Mouse (Mus musculus) lung, embryonic 16.5 days (tissue): ENCODE data around the gene Kpna4. TPM values are rescaled to one million over a fixed set of nuclear protein-coding genes. Genes with fewer than 3 reads are reported as not detected.
A peak's percentile ranks its signal among the peaks of the same experiment; 100 is the strongest.

Experiments used
- ATAC-seq: fragments of 200-750 bp; cut with Nextera tagmentation; 2 replicates; pipeline ENCODE4 v1.8.0; 2017; ENCODE audit warnings: low read depth, mild to moderate bottlenecking, moderate library complexity
- H3K27ac ChIP-seq: fragments of 300-500 bp; sonication (generic); 2 replicates; pipeline ENCODE4 v1.5.1; 2014; ENCODE audit warnings: mild to moderate bottlenecking, control low read depth, low read length
- H3K27me3 ChIP-seq: fragments of 300-500 bp; sonication (generic); 2 replicates; pipeline ENCODE4 v1.6.1; 2014; ENCODE audit warnings: low read depth, low read length, mixed read lengths; ENCODE audit not compliant: control insufficient read depth, insufficient read depth
- H3K36me3 ChIP-seq: fragments of 300-500 bp; sonication (generic); 2 replicates; pipeline ENCODE4 v1.6.1; 2014; ENCODE audit warnings: low read length; ENCODE audit not compliant: control insufficient read depth, insufficient read depth
- H3K4me1 ChIP-seq: fragments of 300-500 bp; sonication (generic); replicated peaks from 2 replicates; pipeline ENCODE4 v1.6.1; 2014; ENCODE audit warnings: low read length, mixed read lengths; ENCODE audit not compliant: control insufficient read depth, insufficient read depth
- H3K4me2 ChIP-seq: fragments of 300-500 bp; sonication (generic); 2 replicates; pipeline ENCODE4 v1.6.1; 2014; ENCODE audit warnings: low read depth, low read length, control low read depth
- H3K4me3 ChIP-seq: fragments of 300-500 bp; sonication (generic); 2 replicates; pipeline ENCODE4 v1.5.1; 2014; ENCODE audit warnings: mild to moderate bottlenecking, low read length, control low read depth
- H3K9ac ChIP-seq: fragments of 300-500 bp; sonication (generic); 2 replicates; pipeline ENCODE4 v1.6.1; 2014; ENCODE audit warnings: low read length, control low read depth
- H3K9me3 ChIP-seq: fragments of 300-500 bp; sonication (generic); 2 replicates; pipeline ENCODE4 v1.6.1; 2016; ENCODE audit warnings: low read length; ENCODE audit not compliant: control insufficient read depth
- WGBS: fragments of 180-500 bp; shearing (Covaris S2); extraction: QIAGEN DNeasy Blood & Tissue Kit; methylation state at CpG from one replicate; pipeline ENCODE4 v1.1.7; 2014; 5-methylcytosine and 5-hydroxymethylcytosine counted together
- polyA plus RNA-seq: library from polyadenylated mRNA; unstranded; fragments of >200 nt; fragmentation: Nextera tagmentation; extraction: Ambion mirVana; gene quantifications from 2 replicates; pipeline ENCODE4 v1.2.1, GENCODE M21; 2015

The Kpna4 gene
- polyA plus RNA-seq, 1 experiment from 2014 or later = 26.1 TPM

- no peaks in the 10 kb centered on the region for H3K9me3 ChIP-seq
- H3K27me3 ChIP-seq = no peaks in the 10 kb centered on the region
- peak overlapping the region; percentile 92 for H3K9ac ChIP-seq
- WGBS = under 1% methylated on average over 35 of the region's 35 CpGs
- no peak for ATAC-seq
- H3K4me3 ChIP-seq = peak overlapping the region; percentile 93
- no peaks in the 10 kb centered on the region for H3K36me3 ChIP-seq
- peak overlapping the region; percentile 90 for H3K27ac ChIP-seq
- H3K4me1 ChIP-seq = peaks cover 7% of the 10 kb centered on the region
- H3K4me2 ChIP-seq = peak overlapping the region; percentile 70
These were observed 913 bp downstream of the Kpna4 start for GRCm38 (mm10) chr3:69125891-69126508.

- no peaks in the 10 kb centered on the region for H3K27me3 ChIP-seq
- H3K9me3 ChIP-seq = no peaks in the 10 kb centered on the region
- peaks cover 7% of the 10 kb centered on the region for H3K4me1 ChIP-seq
- H3K9ac ChIP-seq = peak overlapping the region; percentile 92
- peak overlapping the region; percentile 93 for H3K4me3 ChIP-seq
- no peak overlapping the region for H3K27ac ChIP-seq
- H3K36me3 ChIP-seq = no peaks in the 10 kb centered on the region
- no peak for ATAC-seq
- 6% methylated on average over 4 of the region's 4 CpGs for WGBS
- peak overlapping the region; percentile 70 for H3K4me2 ChIP-seq
These were observed 1.5 kb downstream of the Kpna4 start for GRCm38 (mm10) chr3:69125461-69125860.

- WGBS = 51% methylated on average over 3 of the region's 3 CpGs
- Histone ChIP-seq H3K27ac (no peak overlapping the region), H3K9me3 (no peaks in the 10 kb centered on the region), H3K4me2 (no peak overlapping the region), H3K9ac (no peak overlapping the region), H3K4me3 (no peak overlapping the region), H3K27me3 (no peaks in the 10 kb centered on the region), H3K36me3 (no peaks in the 10 kb centered on the region), H3K4me1 (peaks cover 8% of the 10 kb centered on the region; the same call in 1 of the 2 replicates)
- ATAC-seq = no peak
These were observed 8.1 kb downstream of the Kpna4 start for GRCm38 (mm10) chr3:69118827-69119226.

GRCm38 (mm10) chr3:69114760-69115159 is 12.2 kb downstream of the Kpna4 start:
- no peak for ATAC-seq
- Histone ChIP-seq H3K4me2 (no peak overlapping the region), H3K27me3 (no peaks in the 10 kb centered on the region), H3K9ac (no peak overlapping the region), H3K36me3 (no peaks in the 10 kb centered on the region), H3K4me1 (peaks cover 8% of the 10 kb centered on the region; the same call in 1 of the 2 replicates), H3K27ac (no peak overlapping the region), H3K4me3 (no peak overlapping the region), H3K9me3 (no peaks in the 10 kb centered on the region)
- WGBS = 88% methylated on average over 1 of the region's 1 CpGs

- no peak for ATAC-seq
- Histone ChIP-seq H3K9ac (no peak overlapping the region), H3K4me3 (no peak overlapping the region), H3K9me3 (no peaks in the 10 kb centered on the region), H3K36me3 (no peaks in the 10 kb centered on the region), H3K4me2 (no peak overlapping the region), H3K27ac (no peak overlapping the region), H3K4me1 (peaks cover 8% of the 10 kb centered on the region; the same call in 1 of the 2 replicates), H3K27me3 (no peaks in the 10 kb centered on the region)
- WGBS = 61% methylated on average over 1 of the region's 1 CpGs
These were observed 13.0 kb downstream of the Kpna4 start for GRCm38 (mm10) chr3:69113956-69114355.

- Histone ChIP-seq H3K9ac (no peak overlapping the region), H3K4me1 (peaks cover 2% of the 10 kb centered on the region; the same call in 1 of the 2 replicates), H3K27ac (no peak overlapping the region), H3K27me3 (no peaks in the 10 kb centered on the region), H3K4me3 (no peak overlapping the region), H3K4me2 (no peak overlapping the region), H3K9me3 (no peaks in the 10 kb centered on the region), H3K36me3 (no peaks in the 10 kb centered on the region)
- ATAC-seq = no peak
- 96% methylated on average over 1 of the region's 1 CpGs for WGBS
These were observed 17.8 kb downstream of the Kpna4 start for GRCm38 (mm10) chr3:69109079-69109478.

GRCm38 (mm10) chr3:69094456-69094855 is 32.5 kb downstream of the Kpna4 start:
- Histone ChIP-seq H3K4me1 (no peaks in the 10 kb centered on the region), H3K36me3 (peaks cover 22% of the 10 kb centered on the region), H3K27ac (no peak overlapping the region), H3K9ac (no peak overlapping the region), H3K4me3 (no peak overlapping the region), H3K27me3 (no peaks in the 10 kb centered on the region), H3K4me2 (no peak overlapping the region), H3K9me3 (no peaks in the 10 kb centered on the region)
- WGBS = 84% methylated on average over 7 of the region's 7 CpGs
- no peak for ATAC-seq

GRCm38 (mm10) chr3:69064005-69064404 is 62.9 kb downstream of the Kpna4 start:
- H3K4me1 ChIP-seq = no peaks in the 10 kb centered on the region
- H3K4me3 ChIP-seq = no peak overlapping the region
- H3K27ac ChIP-seq = no peak overlapping the region
- ATAC-seq = no peak
- no peaks in the 10 kb centered on the region for H3K36me3 ChIP-seq
- no peak overlapping the region for H3K9ac ChIP-seq
- no peaks in the 10 kb centered on the region for H3K27me3 ChIP-seq
- H3K4me2 ChIP-seq = no peak overlapping the region
- WGBS = 37% methylated on average over 1 of the region's 1 CpGs
- H3K9me3 ChIP-seq = no peaks in the 10 kb centered on the region

- Histone ChIP-seq H3K36me3 (no peaks in the 10 kb centered on the region), H3K4me2 (no peak overlapping the region), H3K4me1 (no peaks in the 10 kb centered on the region), H3K27ac (no peak overlapping the region), H3K4me3 (no peak overlapping the region), H3K9ac (no peak overlapping the region), H3K9me3 (no peaks in the 10 kb centered on the region), H3K27me3 (no peaks in the 10 kb centered on the region)
- ATAC-seq = no peak
- 91% methylated on average over 1 of the region's 1 CpGs for WGBS
These were observed 64.1 kb downstream of the Kpna4 start for GRCm38 (mm10) chr3:69062764-69063163.
